Mouse (Mus musculus) myocyte (in vitro differentiated cells): ENCODE data around the gene Pp2d1. TPM values are rescaled to one million over a fixed set of nuclear protein-coding genes. Genes with fewer than 3 reads are reported as not detected.

ENCODE experiments used
- H3K27me3 ChIP-seq: one replicate; pipeline ENCODE4 v1.6.1; 2011; ENCODE audit not compliant: control insufficient read depth, insufficient read depth, insufficient read length
- H3K36me3 ChIP-seq: one replicate; pipeline ENCODE4 v1.6.1; 2011; ENCODE audit not compliant: control insufficient read depth, insufficient read depth
- H3K4me2 ChIP-seq: one replicate; pipeline ENCODE4 v1.6.1; 2011; ENCODE audit warnings: low read depth, control low read depth
- H3K4me3 ChIP-seq: one replicate; pipeline ENCODE4 v1.5.1; 2011; ENCODE audit warnings: mild to moderate bottlenecking, control low read depth, moderate library complexity
- H3K79me2 ChIP-seq: one replicate; pipeline ENCODE4 v1.6.1; 2011; ENCODE audit not compliant: control insufficient read depth, insufficient read depth
- H3ac ChIP-seq: one replicate; pipeline ENCODE4 v1.6.1; 2011; ENCODE audit not compliant: control insufficient read depth, insufficient read length
- CEBPB ChIP-seq: IDR thresholded peaks from 2 replicates; pipeline ENCODE4 v1.6.1; 2011; ENCODE audit warnings: mild to moderate bottlenecking, moderate library complexity; ENCODE audit not compliant: poor library complexity, insufficient read depth, severe bottlenecking
- E2F4 ChIP-seq: IDR thresholded peaks from one replicate; pipeline ENCODE4 v1.6.1; 2011; ENCODE audit warnings: mild to moderate bottlenecking, control low read depth, moderate library complexity; ENCODE audit not compliant: insufficient read depth
- MAX ChIP-seq: IDR thresholded peaks from one replicate; pipeline ENCODE4 v1.6.1; 2011; ENCODE audit warnings: low read depth, mild to moderate bottlenecking, control low read depth
- MYOD1 ChIP-seq, 3 experiments: IDR thresholded peaks; one replicate each; pipeline ENCODE4 v1.6.1; 2011; ENCODE audit warnings: control low read depth in 2 of 3, low read depth in 2 of 3, mild to moderate bottlenecking in 2 of 3, moderate library complexity in 1 of 3; ENCODE audit not compliant: insufficient read length in 2 of 3, control insufficient read depth in 1 of 3
- MYOG ChIP-seq, 3 experiments: IDR thresholded peaks; one replicate each; pipeline ENCODE4 v1.6.1; 2011; ENCODE audit warnings: control low read depth in 2 of 3, low read depth in 2 of 3, mild to moderate bottlenecking in 2 of 3; ENCODE audit not compliant: insufficient read length in 2 of 3, control insufficient read depth in 1 of 3, insufficient read depth in 1 of 3
- POLR2A ChIP-seq: IDR thresholded peaks from one replicate; pipeline ENCODE4 v1.6.1; 2011; ENCODE audit warnings: low read depth, mild to moderate bottlenecking, control low read depth, moderate library complexity; ENCODE audit not compliant: insufficient read length
- POLR2AphosphoS2 ChIP-seq: IDR thresholded peaks from one replicate; pipeline ENCODE4 v1.6.1; 2011; ENCODE audit warnings: low read depth, control low read depth; ENCODE audit not compliant: insufficient read length
- REST ChIP-seq: IDR thresholded peaks from one replicate; pipeline ENCODE4 v1.6.1; 2011; ENCODE audit warnings: mild to moderate bottlenecking, control low read depth, moderate library complexity; ENCODE audit not compliant: insufficient read depth, insufficient read length
- SRF ChIP-seq: IDR thresholded peaks from one replicate; pipeline ENCODE4 v1.6.1; 2011; ENCODE audit warnings: low read depth; ENCODE audit not compliant: control insufficient read depth, insufficient read length
- TCF12 ChIP-seq: IDR thresholded peaks from one replicate; pipeline ENCODE4 v1.6.1; 2011; ENCODE audit warnings: mild to moderate bottlenecking, control low read depth; ENCODE audit not compliant: poor library complexity, insufficient read depth, severe bottlenecking
- TCF3 ChIP-seq: IDR thresholded peaks from one replicate; pipeline ENCODE4 v1.6.1; 2011; ENCODE audit warnings: low read depth, control low read depth; ENCODE audit not compliant: insufficient read length
- USF1 ChIP-seq: IDR thresholded peaks from one replicate; pipeline ENCODE4 v1.6.1; 2011; ENCODE audit warnings: low read depth, mild to moderate bottlenecking, control low read depth, moderate library complexity
- polyA plus RNA-seq: library from polyadenylated mRNA; unstranded; fragments of >200 nt; fragmentation: generic; extraction: Trizol; gene quantifications from one replicate; pipeline ENCODE4 v1.2.1, GENCODE M21; 2012; ENCODE audit warnings: missing spikeins

Pp2d1 gene
- polyA plus RNA-seq, 1 experiment, result 0.12 TPM

- H3K36me3 ChIP-seq, result no peaks in the 10 kb centered on the region
- no peak for TF ChIP-seq E2F4
- TF ChIP-seq TCF12, result no peak
- TF ChIP-seq MYOG (IDR thresholded peaks at IDR 0.05; ENCODE audit: control insufficient read depth in 1 of 3, insufficient read depth in 1 of 3, insufficient read length in 2 of 3, low read depth in 2 of 3), result no peak
- no peak for TF ChIP-seq SRF
- TF ChIP-seq MYOD1 (IDR thresholded peaks at IDR 0.05; ENCODE audit: control insufficient read depth in 1 of 3, insufficient read length in 2 of 3, low read depth in 2 of 3), result no peak
- TF ChIP-seq TCF3, result no peak
- TF ChIP-seq REST, result no peak
- no peak for TF ChIP-seq POLR2AphosphoS2
- TF ChIP-seq USF1, result no peak
- TF ChIP-seq MAX, result no peak
- TF ChIP-seq CEBPB, result no peak
- no peak for TF ChIP-seq POLR2A
- no peak overlapping the region for H3K4me3 ChIP-seq
- H3ac ChIP-seq, result no peak overlapping the region
- no peaks in the 10 kb centered on the region for H3K27me3 ChIP-seq
- H3K4me2 ChIP-seq, result no peak overlapping the region
- no peaks in the 10 kb centered on the region for H3K79me2 ChIP-seq
Observed at GRCm38 (mm10) chr17:53532425-53532824, 6.8 kb downstream of the Pp2d1 start.

GRCm38 (mm10) chr17:53531160-53531559, 8.1 kb downstream of the Pp2d1 start:
- Histone ChIP-seq H3K4me2 (no peak overlapping the region), H3K36me3 (no peaks in the 10 kb centered on the region), H3K4me3 (no peak overlapping the region), H3ac (no peak overlapping the region), H3K27me3 (no peaks in the 10 kb centered on the region), H3K79me2 (no peaks in the 10 kb centered on the region)
- TF ChIP-seq POLR2AphosphoS2, result no peak
- TF ChIP-seq POLR2A, result no peak
- no peak for TF ChIP-seq MAX
- no peak for TF ChIP-seq SRF
- no peak for TF ChIP-seq TCF12
- TF ChIP-seq MYOG (IDR thresholded peaks at IDR 0.05; ENCODE audit: control insufficient read depth in 1 of 3, insufficient read depth in 1 of 3, insufficient read length in 2 of 3, low read depth in 2 of 3), result no peak
- no peak for TF ChIP-seq MYOD1 (IDR thresholded peaks at IDR 0.05; ENCODE audit: control insufficient read depth in 1 of 3, insufficient read length in 2 of 3, low read depth in 2 of 3)
- TF ChIP-seq USF1, result no peak
- TF ChIP-seq E2F4, result no peak
- no peak for TF ChIP-seq REST
- TF ChIP-seq CEBPB, result no peak

GRCm38 (mm10) chr17:53528034-53528433, 11.2 kb downstream of the Pp2d1 start:
- no peaks in the 10 kb centered on the region for H3K36me3 ChIP-seq

GRCm38 (mm10) chr17:53520509-53520908, 18.7 kb downstream of the Pp2d1 start:
- Histone ChIP-seq H3K36me3 (no peaks in the 10 kb centered on the region), H3K4me2 (no peak overlapping the region), H3K4me3 (no peak overlapping the region), H3K27me3 (no peaks in the 10 kb centered on the region), H3ac (no peak overlapping the region), H3K79me2 (no peaks in the 10 kb centered on the region)
- no peak for TF ChIP-seq SRF
- TF ChIP-seq CEBPB, result no peak
- no peak for TF ChIP-seq TCF12
- TF ChIP-seq USF1, result no peak
- no peak for TF ChIP-seq MYOD1 (IDR thresholded peaks at IDR 0.05; ENCODE audit: control insufficient read depth in 1 of 3, insufficient read length in 2 of 3, low read depth in 2 of 3)
- no peak for TF ChIP-seq POLR2AphosphoS2
- TF ChIP-seq E2F4, result no peak
- TF ChIP-seq TCF3, result no peak

More at GRCm38 (mm10) chr17:53528034-53528433, 11.2 kb downstream of the Pp2d1 start:
- TF ChIP-seq CEBPB (no peak), TCF12 (no peak), REST (no peak), TCF3 (no peak), SRF (no peak), POLR2AphosphoS2 (no peak), MYOD1 (IDR thresholded peaks at IDR 0.05; ENCODE audit: control insufficient read depth in 1 of 3, insufficient read length in 2 of 3, low read depth in 2 of 3) (no peak), E2F4 (no peak), MYOG (IDR thresholded peaks at IDR 0.05; ENCODE audit: control insufficient read depth in 1 of 3, insufficient read depth in 1 of 3, insufficient read length in 2 of 3, low read depth in 2 of 3) (no peak), USF1 (no peak), MAX (no peak), POLR2A (no peak)
- Histone ChIP-seq H3K4me3 (no peak overlapping the region), H3K27me3 (no peaks in the 10 kb centered on the region), H3K79me2 (no peaks in the 10 kb centered on the region), H3K4me2 (no peak overlapping the region), H3ac (no peak overlapping the region)

GRCm38 (mm10) chr17:53519364-53519763, 19.9 kb downstream of the Pp2d1 start:
- Histone ChIP-seq H3ac (no peak overlapping the region), H3K36me3 (peaks cover 7% of the 10 kb centered on the region), H3K4me2 (no peak overlapping the region), H3K4me3 (no peak overlapping the region), H3K79me2 (no peaks in the 10 kb centered on the region), H3K27me3 (no peaks in the 10 kb centered on the region)
- TF ChIP-seq POLR2A (no peak), POLR2AphosphoS2 (no peak), MAX (no peak), MYOD1 (IDR thresholded peaks at IDR 0.05; ENCODE audit: control insufficient read depth in 1 of 3, insufficient read length in 2 of 3, low read depth in 2 of 3) (no peak), MYOG (IDR thresholded peaks at IDR 0.05; ENCODE audit: control insufficient read depth in 1 of 3, insufficient read depth in 1 of 3, insufficient read length in 2 of 3, low read depth in 2 of 3) (no peak), TCF12 (no peak), CEBPB (no peak), REST (no peak)
